Mouse (Mus musculus) spleen, adult 2 months (tissue): ENCODE measurements at regions not wholly inside any gene's neighbourhood (a gene's known extent, or its start where the extent isn't known, plus 50 kb on each side); places are given as distances from the start of the nearest gene placed in this dataset.

Source experiments
- CTCF ChIP-seq: fragments of 200-500 bp; IDR thresholded peaks from 2 replicates; pipeline ENCODE4 v1.5.1; 2011; ENCODE audit warnings: mild to moderate bottlenecking, inconsistent platforms; ENCODE audit not compliant: insufficient read depth, insufficient read length, insufficient replicate concordance; ENCODE audit errors: extremely low read depth
- POLR2A ChIP-seq: fragments of 200-500 bp; IDR thresholded peaks from 2 replicates; pipeline ENCODE4 v1.6.1; 2011; ENCODE audit warnings: low read depth, low read length, inconsistent platforms

DNA sequence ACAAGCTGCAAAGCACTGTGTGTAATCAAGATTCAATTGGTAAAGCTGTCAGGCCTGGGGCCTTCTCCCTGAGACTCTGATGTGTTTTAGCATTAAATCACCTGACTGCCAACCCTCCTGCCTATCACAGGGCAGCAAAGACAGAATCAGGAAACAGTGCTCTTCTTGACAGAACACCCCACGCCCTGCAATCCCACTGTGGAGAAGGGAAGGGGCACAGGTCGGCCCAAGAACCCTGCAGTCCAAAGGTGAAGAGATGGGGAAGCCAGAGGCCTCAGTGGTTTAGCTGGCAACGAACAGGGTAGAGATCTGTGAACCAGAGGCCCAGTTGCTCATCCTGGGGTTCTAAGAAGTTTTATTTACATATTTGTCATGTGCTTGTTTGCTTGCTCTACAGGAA, 71.3 kb downstream of the Gm9376 start:
- TF ChIP-seq CTCF (no peak), POLR2A (no peak)
